ENCODE assay signal across 7 mouse cellular contexts in genomic region chr13:67194340-67194894, GRCm38 (mm10). TPM values are rescaled to one million over a fixed set of nuclear protein-coding genes. Genes with fewer than 3 reads are reported as not detected.
DNase-seq lines count a peak whose midpoint lies in the region; ATAC-seq lines count a peak whose summit lies in the region.

TSS of gene Zfp455 (plus strand) at chr13:67194506.

- no peaks in the 10 kb centered on the region for H3K36me3 ChIP-seq in intestine, embryonic 15.5 days

- H3K9me3 ChIP-seq in intestine, embryonic 15.5 days = no peaks in the 10 kb centered on the region

- no peaks in the 10 kb centered on the region for H3K4me1 ChIP-seq in intestine, embryonic 15.5 days (replicated peaks)

- 3% methylated on average over 13 of the region's 13 CpGs for WGBS in intestine, embryonic 15.5 days

- peak; percentile 48 to 71 for DNase-seq in adrenal gland, adult 18-20 months (ENCODE audit: low spot score in 2 of 2)
- DNase-seq in embryo, embryonic 10 days (ENCODE audit: low spot score) = peak; percentile 79
- peak; percentile 14 to 48 for DNase-seq in gastrocnemius, postnatal 36 days
- peak; percentile 60 to 81 for DNase-seq in left cerebral cortex, postnatal 14 days (ENCODE audit: low spot score in 2 of 2)
- peak; percentile 73 for DNase-seq in right cerebral cortex, postnatal 25 days

- peak within 1 kb of the TSS; percentile 69 for H3K9ac ChIP-seq in intestine, embryonic 15.5 days

- peak; percentile 96 for ATAC-seq in intestine, embryonic 15.5 days
- ATAC-seq in megakaryocyte-erythroid progenitor cell, adult 5-6 weeks (replicated peaks; ENCODE audit: low FRiP score, low TSS enrichment, poor library complexity, severe bottlenecking) = peak; percentile 96

- peak within 1 kb of the TSS; percentile 71 for H3K4me2 ChIP-seq in intestine, embryonic 15.5 days (replicated peaks)

- H3K27ac ChIP-seq in intestine, embryonic 15.5 days = peak within 1 kb of the TSS; percentile 44; the same call in 1 of the 2 replicates

- H3K27me3 ChIP-seq in intestine, embryonic 15.5 days (replicated peaks) = no peaks in the 10 kb centered on the region

- intact Hi-C loops in gastrocnemius, postnatal 36 days (cut with DNase I) = no loop called here
- intact Hi-C loops in left cerebral cortex, postnatal 14 days (cut with DNase I) = no loop called here

- H3K4me3 ChIP-seq in intestine, embryonic 15.5 days (replicated peaks) = peak within 1 kb of the TSS; percentile 72

RNA-seq across cellular contexts. Expression of gene Zfp455, which starts in this region (rescaled TPM):
- total RNA-seq in adrenal gland, adult 18-20 months (2021) = 1 to 10 TPM; 1.6 to 1.8 TPM
- total RNA-seq in gastrocnemius, postnatal 36 days (2021) = under 1 TPM; 0.32 to 0.64 TPM
- polyA plus RNA-seq in intestine, embryonic 15.5 days (2015; fragmentation: Nextera tagmentation; extraction: Ambion mirVana) = 1.4 and 2.0 TPM in 2 replicates
- total RNA-seq in left cerebral cortex, postnatal 14 days (2021) = 1 to 10 TPM; 3.3 to 3.5 TPM
- total RNA-seq in megakaryocyte-erythroid progenitor cell, adult 5-6 weeks (2014; fragmentation: Nextera tagmentation) = 2.4 and 2.6 TPM in 2 replicates
- 0.38 and 2.4 TPM in 2 replicates for total RNA-seq in megakaryocyte-erythroid progenitor cell, adult 5-6 weeks (2017)

Comparison
In these comparisons a context has a peak if more than half of its experiments do, and no peak if none do; other contexts are left out.
1. Peak in every context shown above with its lines: DNase-seq, ATAC-seq, H3K4me3 ChIP-seq and H3K27ac ChIP-seq.
2. Peak in DNase-seq in gastrocnemius, postnatal 36 days; RNA of the gene not detected or under 1 TPM.